Mouse (Mus musculus) bone marrow, adult 2 months (tissue): ENCODE measurements at regions not wholly inside any gene's neighbourhood (a gene's known extent, or its start where the extent isn't known, plus 50 kb on each side); places are given as distances from the start of the nearest gene placed in this dataset.

Experiments
- H3K27ac ChIP-seq: fragments of 200-500 bp; 2 replicates; pipeline ENCODE4 v1.5.1; 2012; ENCODE audit warnings: low read depth, mild to moderate bottlenecking, control low read depth, inconsistent platforms, low read length; ENCODE audit not compliant: control insufficient read depth, poor library complexity, insufficient read depth
- H3K4me1 ChIP-seq: fragments of 200-500 bp; 2 replicates; pipeline ENCODE4 v1.6.1; 2011; ENCODE audit warnings: low read length; ENCODE audit not compliant: control insufficient read depth, insufficient read depth
- H3K4me3 ChIP-seq: fragments of 200-500 bp; replicated peaks from 2 replicates; pipeline ENCODE3; 2011; ENCODE audit warnings: mild to moderate bottlenecking, low read depth, low read length, control low read depth; ENCODE audit not compliant: control insufficient read depth
- CTCF ChIP-seq: fragments of 200-500 bp; IDR thresholded peaks from 2 replicates; pipeline ENCODE4 v1.5.1; 2011; ENCODE audit warnings: low read length, control low read depth; ENCODE audit not compliant: control insufficient read depth, insufficient read depth
- POLR2A ChIP-seq: fragments of 200-500 bp; IDR thresholded peaks from 2 replicates; pipeline ENCODE4 v1.6.1; 2011; ENCODE audit warnings: low read depth, mild to moderate bottlenecking, control low read depth, low read length, borderline replicate concordance; ENCODE audit not compliant: control insufficient read depth
- WGBS: fragments of 180-500 bp; shearing (Covaris S2); methylation state at CpG from one replicate; pipeline ENCODE4 v1.1.7; 2018; 5-methylcytosine and 5-hydroxymethylcytosine counted together

GRCm38 (mm10) chr16:55710017-55710416 lies 128.7 kb downstream of the Nfkbiz start:
- TF ChIP-seq CTCF (no peak), POLR2A (no peak)
- 81% methylated on average over 3 of the region's 3 CpGs for WGBS
- no peaks in the 10 kb centered on the region for H3K4me1 ChIP-seq
- no peak overlapping the region for H3K4me3 ChIP-seq
- H3K27ac ChIP-seq: no peak overlapping the region

GRCm38 (mm10) chr16:55706502-55706901 lies 132.2 kb downstream of the Nfkbiz start:
- Histone ChIP-seq H3K4me1 (no peaks in the 10 kb centered on the region), H3K27ac (no peak overlapping the region), H3K4me3 (no peak overlapping the region)
- TF ChIP-seq CTCF: no peak
- TF ChIP-seq POLR2A: no peak

GRCm38 (mm10) chr16:55698489-55698892 lies 140.2 kb downstream of the Nfkbiz start:
- Histone ChIP-seq H3K27ac (no peak overlapping the region), H3K4me1 (peaks cover 3% of the 10 kb centered on the region), H3K4me3 (no peak overlapping the region)
- TF ChIP-seq CTCF: no peak
- TF ChIP-seq POLR2A: no peak
- 5% methylated on average over 3 of the region's 3 CpGs for WGBS

- WGBS: 20% methylated on average over 2 of the region's 2 CpGs
- H3K27ac ChIP-seq: no peak overlapping the region
- no peak overlapping the region for H3K4me3 ChIP-seq
- no peak for TF ChIP-seq CTCF
- no peak for TF ChIP-seq POLR2A
- no peaks in the 10 kb centered on the region for H3K4me1 ChIP-seq
These were observed 147.6 kb downstream of the Nfkbiz start for GRCm38 (mm10) chr16:55691069-55691468.

- no peak overlapping the region for H3K27ac ChIP-seq
- H3K4me1 ChIP-seq: no peaks in the 10 kb centered on the region
- WGBS: 39% methylated on average over 1 of the region's 1 CpGs
- H3K4me3 ChIP-seq: no peak overlapping the region
- TF ChIP-seq CTCF: no peak
- TF ChIP-seq POLR2A: no peak
These were observed 174.8 kb downstream of the Nfkbiz start for GRCm38 (mm10) chr16:55663946-55664345.

GRCm38 (mm10) chr16:55636667-55637450 lies 201.8 kb downstream of the Nfkbiz start:
- peaks cover 2% of the 10 kb centered on the region; the same call in 1 of the 2 replicates for H3K4me1 ChIP-seq
- no peak overlapping the region for H3K4me3 ChIP-seq
- H3K27ac ChIP-seq: no peak overlapping the region; the same call in 1 of the 2 replicates
- 4% methylated on average over 3 of the region's 3 CpGs for WGBS
- TF ChIP-seq CTCF: no peak
- no peak for TF ChIP-seq POLR2A

- Histone ChIP-seq H3K4me1 (peaks cover 2% of the 10 kb centered on the region; the same call in 1 of the 2 replicates), H3K4me3 (no peak overlapping the region), H3K27ac (peak overlapping the region; percentile 39)
- TF ChIP-seq POLR2A: no peak
- no peak for TF ChIP-seq CTCF
- 85% methylated on average over 4 of the region's 4 CpGs for WGBS
These were observed 202.5 kb downstream of the Nfkbiz start for GRCm38 (mm10) chr16:55636224-55636623.

GRCm38 (mm10) chr16:55634691-55635090 lies 204.0 kb downstream of the Nfkbiz start:
- WGBS: 78% methylated on average over 1 of the region's 1 CpGs
- H3K4me3 ChIP-seq: no peak overlapping the region

More at GRCm38 (mm10) chr16:55634691-55635090, 204.0 kb downstream of the Nfkbiz start:
- Histone ChIP-seq H3K4me1 (peaks cover 2% of the 10 kb centered on the region; the same call in 1 of the 2 replicates), H3K27ac (no peak overlapping the region)
- TF ChIP-seq POLR2A: no peak
- no peak for TF ChIP-seq CTCF
